Mouse (Mus musculus) embryonic facial prominence, embryonic 15.5 days (tissue): ENCODE measurements around the gene Tmem37. TPM values are rescaled to one million over a fixed set of nuclear protein-coding genes. Genes with fewer than 3 reads are reported as not detected.

ENCODE experiments used
- ATAC-seq: fragments of 200-750 bp; cut with Nextera tagmentation; 2 replicates; pipeline ENCODE4 v1.8.0; 2017; ENCODE audit warnings: low read depth, moderate TSS enrichment; ENCODE audit not compliant: insufficient number of reproducible peaks, low FRiP score, low TSS enrichment
- H3K27ac ChIP-seq: fragments of 300-500 bp; sonication (generic); replicated peaks from 2 replicates; pipeline ENCODE4 v1.5.1; 2015; ENCODE audit warnings: mild to moderate bottlenecking, inconsistent platforms
- H3K27me3 ChIP-seq: fragments of 300-500 bp; sonication (generic); 2 replicates; pipeline ENCODE4 v1.6.1; 2015; ENCODE audit warnings: inconsistent platforms
- H3K36me3 ChIP-seq: fragments of 300-500 bp; sonication (generic); 2 replicates; pipeline ENCODE4 v1.6.1; 2015; ENCODE audit warnings: mild to moderate bottlenecking, inconsistent platforms
- H3K4me1 ChIP-seq: fragments of 300-500 bp; sonication (generic); 2 replicates; pipeline ENCODE4 v1.6.1; 2015; ENCODE audit warnings: inconsistent platforms
- H3K4me2 ChIP-seq: fragments of 300-500 bp; sonication (generic); replicated peaks from 2 replicates; pipeline ENCODE4 v1.6.1; 2015; ENCODE audit warnings: mild to moderate bottlenecking, inconsistent platforms
- H3K4me3 ChIP-seq: fragments of 300-500 bp; sonication (generic); replicated peaks from 2 replicates; pipeline ENCODE4 v1.5.1; 2015; ENCODE audit warnings: mild to moderate bottlenecking, inconsistent platforms
- H3K9ac ChIP-seq: fragments of 300-500 bp; sonication (generic); 2 replicates; pipeline ENCODE4 v1.6.1; 2015; ENCODE audit warnings: inconsistent platforms
- H3K9me3 ChIP-seq: fragments of 300-500 bp; sonication (generic); replicated peaks from 2 replicates; pipeline ENCODE4 v1.6.1; 2016; ENCODE audit warnings: inconsistent platforms
- WGBS: fragments of 180-500 bp; shearing (Covaris S2); methylation state at CpG from one replicate; pipeline ENCODE4 v1.1.7; 2015; 5-methylcytosine and 5-hydroxymethylcytosine counted together
- polyA plus RNA-seq: library from polyadenylated mRNA; unstranded; fragments of >200 nt; fragmentation: Nextera tagmentation; extraction: Ambion mirVana; gene quantifications from 2 replicates; pipeline ENCODE4 v1.2.1, GENCODE M21; 2015

Gene Tmem37
- polyA plus RNA-seq, 1 experiment from 2014 or later: 11.4 TPM

DNA sequence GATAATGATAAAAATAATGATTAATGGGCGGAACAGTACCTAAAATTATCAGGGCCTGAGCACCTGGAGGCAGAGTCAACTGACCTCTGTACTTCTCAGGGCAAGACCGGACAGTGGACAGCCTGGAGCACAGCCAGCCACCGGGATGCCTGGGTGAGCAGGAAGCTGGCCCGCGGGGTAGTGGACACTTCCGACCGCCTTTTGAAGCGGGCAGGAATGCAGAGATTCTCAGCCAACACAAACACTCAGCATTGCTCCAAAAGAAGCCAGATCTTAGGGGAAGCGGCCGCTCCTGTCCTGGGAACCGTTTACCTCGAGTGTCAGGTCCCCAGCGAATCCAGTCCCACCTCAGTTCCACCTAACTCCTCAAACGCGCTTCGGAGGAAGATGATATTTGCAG, 974 bp downstream of the Tmem37 start:
- H3K4me3 ChIP-seq: peak overlapping the region; percentile 41
- no peak for ATAC-seq
- peak overlapping the region; percentile 75 for H3K4me2 ChIP-seq
- H3K9me3 ChIP-seq: no peaks in the 10 kb centered on the region
- peaks cover 18% of the 10 kb centered on the region for H3K4me1 ChIP-seq
- H3K27ac ChIP-seq: no peak overlapping the region
- peaks cover 35% of the 10 kb centered on the region for H3K27me3 ChIP-seq
- no peaks in the 10 kb centered on the region for H3K36me3 ChIP-seq
- WGBS: 10% methylated on average over 16 of the region's 16 CpGs
- H3K9ac ChIP-seq: no peak overlapping the region

DNA sequence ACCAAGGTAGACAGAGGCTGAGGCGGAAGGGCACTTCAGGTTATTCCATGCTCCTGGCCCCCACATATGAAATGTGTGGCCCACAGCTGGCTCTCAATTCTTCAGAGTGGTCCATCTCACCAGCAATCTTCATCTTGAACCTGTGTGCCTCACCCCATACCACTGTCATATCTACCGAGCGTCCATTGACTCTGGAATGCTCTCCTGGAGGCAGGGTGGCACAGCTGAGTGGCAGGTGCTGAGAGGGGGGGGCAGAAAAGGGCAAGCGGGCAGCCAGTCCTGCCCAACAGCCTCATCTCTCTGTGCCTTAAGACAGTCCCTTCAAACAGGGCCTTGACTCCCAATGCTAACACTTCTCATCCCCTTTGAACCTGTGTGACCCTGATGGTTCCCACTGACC, 2.7 kb downstream of the Tmem37 start:
- peaks cover 35% of the 10 kb centered on the region for H3K27me3 ChIP-seq
- no peak overlapping the region for H3K9ac ChIP-seq
- no peaks in the 10 kb centered on the region for H3K36me3 ChIP-seq
- H3K4me2 ChIP-seq: no peak overlapping the region
- H3K4me1 ChIP-seq: peaks cover 18% of the 10 kb centered on the region
- no peak overlapping the region for H3K4me3 ChIP-seq
- H3K27ac ChIP-seq: no peak overlapping the region
- no peak for ATAC-seq
- 77% methylated on average over 4 of the region's 4 CpGs for WGBS
- no peaks in the 10 kb centered on the region for H3K9me3 ChIP-seq

GRCm38 (mm10) chr1:120070168-120070567, 3.7 kb downstream of the Tmem37 start:
- no peak overlapping the region for H3K4me3 ChIP-seq
- H3K4me1 ChIP-seq: peaks cover 18% of the 10 kb centered on the region
- no peaks in the 10 kb centered on the region for H3K36me3 ChIP-seq
- peaks cover 35% of the 10 kb centered on the region for H3K27me3 ChIP-seq
- no peak overlapping the region for H3K9ac ChIP-seq
- no peak overlapping the region for H3K27ac ChIP-seq
- no peaks in the 10 kb centered on the region for H3K9me3 ChIP-seq
- WGBS: 65% methylated on average over 6 of the region's 6 CpGs
- H3K4me2 ChIP-seq: no peak overlapping the region
- ATAC-seq: no peak

DNA sequence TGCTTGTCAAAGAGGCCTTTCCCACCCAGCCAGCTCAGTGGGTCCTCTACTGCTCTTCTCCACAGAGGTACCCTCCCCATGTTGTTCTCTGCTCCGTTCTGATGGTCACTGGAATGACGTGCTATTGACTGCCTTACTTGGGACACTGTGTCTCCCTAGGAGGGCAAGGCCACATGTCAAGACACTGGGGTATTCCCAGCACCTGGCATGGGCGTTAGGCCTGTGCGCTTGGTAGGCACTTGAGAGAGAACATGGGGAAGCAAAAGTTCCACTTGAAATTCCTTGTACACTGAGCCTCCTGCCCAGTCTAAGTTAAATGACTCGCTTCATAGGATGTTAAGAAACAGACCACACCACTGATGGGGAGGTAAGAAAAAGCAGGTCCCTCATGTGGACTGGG, 4.8 kb downstream of the Tmem37 start:
- Histone ChIP-seq H3K4me2 (no peak overlapping the region), H3K4me3 (no peak overlapping the region), H3K9ac (no peak overlapping the region), H3K27ac (no peak overlapping the region), H3K36me3 (no peaks in the 10 kb centered on the region), H3K9me3 (no peaks in the 10 kb centered on the region), H3K27me3 (peaks cover 25% of the 10 kb centered on the region), H3K4me1 (peaks cover 15% of the 10 kb centered on the region)
- ATAC-seq: no peak
- WGBS: 75% methylated on average over 5 of the region's 5 CpGs

GRCm38 (mm10) chr1:120066625-120067024, 7.2 kb downstream of the Tmem37 start:
- H3K27ac ChIP-seq: no peak overlapping the region
- peaks cover 2% of the 10 kb centered on the region; the same call in 1 of the 2 replicates for H3K27me3 ChIP-seq
- no peak overlapping the region for H3K9ac ChIP-seq
- H3K9me3 ChIP-seq: no peaks in the 10 kb centered on the region
- H3K4me2 ChIP-seq: no peak overlapping the region
- no peak for ATAC-seq
- no peaks in the 10 kb centered on the region for H3K36me3 ChIP-seq
- WGBS: 75% methylated on average over 3 of the region's 3 CpGs
- H3K4me3 ChIP-seq: no peak overlapping the region
- H3K4me1 ChIP-seq: no peaks in the 10 kb centered on the region

DNA sequence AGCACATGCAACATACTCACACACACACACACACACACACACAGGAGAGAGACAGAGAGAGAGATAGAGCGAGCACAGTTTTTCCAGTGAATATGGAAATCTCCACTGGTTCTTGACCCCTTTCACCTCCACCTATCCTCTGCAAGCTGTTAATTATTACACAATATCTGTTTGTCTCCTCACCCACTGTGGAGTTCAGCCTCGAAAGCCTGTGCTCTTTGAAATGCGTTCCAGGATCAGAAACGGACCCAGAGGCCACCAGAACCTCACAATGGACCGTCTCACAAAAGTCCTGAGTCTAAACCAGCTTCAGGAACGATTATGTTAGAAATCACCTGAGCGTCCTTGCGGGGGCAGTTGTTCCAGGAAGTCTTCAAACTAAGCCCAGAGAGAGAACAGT, 7.7 kb downstream of the Tmem37 start:
- no peaks in the 10 kb centered on the region for H3K4me1 ChIP-seq
- H3K36me3 ChIP-seq: no peaks in the 10 kb centered on the region
- no peaks in the 10 kb centered on the region for H3K9me3 ChIP-seq
- no peak overlapping the region for H3K9ac ChIP-seq
- 83% methylated on average over 8 of the region's 8 CpGs for WGBS
- no peaks in the 10 kb centered on the region for H3K27me3 ChIP-seq
- no peak overlapping the region for H3K4me3 ChIP-seq
- ATAC-seq: no peak
- H3K4me2 ChIP-seq: no peak overlapping the region
- no peak overlapping the region for H3K27ac ChIP-seq

DNA sequence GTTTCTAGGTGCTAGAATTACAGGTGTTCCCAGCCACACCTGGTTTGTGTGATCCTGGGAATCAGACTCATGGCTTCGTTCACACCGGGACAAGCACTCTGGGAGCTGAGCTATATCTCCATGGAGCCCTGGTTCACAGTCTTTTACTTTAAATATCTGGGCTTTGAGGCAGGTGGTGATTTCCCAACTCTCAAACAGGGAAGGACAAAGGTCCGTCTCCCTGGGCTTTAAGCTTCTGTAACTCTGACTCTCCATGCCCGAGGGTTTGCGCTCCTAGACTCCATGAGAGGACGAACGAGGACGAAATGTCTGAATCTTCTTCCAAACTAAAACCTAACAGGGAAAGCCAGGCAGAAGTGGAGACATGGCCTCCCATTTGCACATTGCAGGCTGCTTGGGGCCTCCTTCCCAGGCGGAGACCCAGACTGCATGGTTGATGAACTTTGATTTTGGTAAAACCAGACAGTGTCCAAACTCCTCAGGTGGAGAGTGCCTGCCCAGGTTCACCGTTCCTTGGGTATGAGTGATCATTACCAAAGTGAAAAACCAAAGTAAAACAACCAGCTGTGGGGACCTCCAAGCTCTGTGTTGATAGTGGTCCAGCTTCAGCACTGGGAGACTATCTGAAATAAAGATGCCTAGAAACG, 9.7 kb downstream of the Tmem37 start:
- no peak overlapping the region for H3K27ac ChIP-seq
- H3K27me3 ChIP-seq: no peaks in the 10 kb centered on the region
- H3K9ac ChIP-seq: no peak overlapping the region
- no peak overlapping the region for H3K4me2 ChIP-seq
- ATAC-seq: no peak
- no peaks in the 10 kb centered on the region for H3K36me3 ChIP-seq
- H3K9me3 ChIP-seq: no peaks in the 10 kb centered on the region
- no peak overlapping the region for H3K4me3 ChIP-seq
- WGBS: 87% methylated on average over 11 of the region's 11 CpGs
- no peaks in the 10 kb centered on the region for H3K4me1 ChIP-seq

DNA sequence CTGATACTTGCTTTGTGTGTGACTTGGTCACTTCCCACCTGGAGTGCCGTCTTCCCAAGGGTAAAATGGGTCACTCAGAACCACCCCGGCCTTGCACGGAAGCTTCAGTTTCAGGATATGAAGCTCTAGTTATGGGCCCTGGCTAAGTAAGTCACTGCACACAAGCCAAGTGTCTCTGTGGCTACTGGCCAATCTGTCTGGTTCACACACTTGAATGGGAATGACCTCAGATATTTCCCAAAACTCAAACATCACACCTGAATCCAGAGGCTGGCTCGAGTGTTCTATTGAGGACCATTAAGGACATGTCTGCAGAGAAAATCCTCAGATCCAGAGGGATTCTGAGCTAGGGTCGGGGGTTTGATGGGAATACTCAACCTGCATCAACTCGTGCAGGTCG, 11.6 kb downstream of the Tmem37 start:
- Histone ChIP-seq H3K27me3 (no peaks in the 10 kb centered on the region), H3K36me3 (no peaks in the 10 kb centered on the region), H3K4me1 (peaks cover 4% of the 10 kb centered on the region; the same call in 1 of the 2 replicates), H3K9me3 (no peaks in the 10 kb centered on the region), H3K4me2 (no peak overlapping the region), H3K9ac (no peak overlapping the region), H3K4me3 (no peak overlapping the region), H3K27ac (no peak overlapping the region)
- no peak for ATAC-seq
- 88% methylated on average over 7 of the region's 7 CpGs for WGBS

- no peaks in the 10 kb centered on the region for H3K9me3 ChIP-seq
- H3K4me3 ChIP-seq: no peak overlapping the region
- no peak for ATAC-seq
- H3K9ac ChIP-seq: no peak overlapping the region
- H3K4me2 ChIP-seq: no peak overlapping the region
- peaks cover 9% of the 10 kb centered on the region; the same call in 1 of the 2 replicates for H3K4me1 ChIP-seq
- H3K27me3 ChIP-seq: no peaks in the 10 kb centered on the region
- H3K36me3 ChIP-seq: no peaks in the 10 kb centered on the region
- H3K27ac ChIP-seq: no peak overlapping the region
- 60% methylated on average over 5 of the region's 5 CpGs for WGBS
These were observed 13.2 kb downstream of the Tmem37 start for GRCm38 (mm10) chr1:120060687-120061086.

- no peak for ATAC-seq
- Histone ChIP-seq H3K36me3 (no peaks in the 10 kb centered on the region), H3K4me2 (no peak overlapping the region), H3K4me1 (peaks cover 9% of the 10 kb centered on the region; the same call in 1 of the 2 replicates), H3K9me3 (no peaks in the 10 kb centered on the region), H3K27me3 (no peaks in the 10 kb centered on the region), H3K9ac (no peak overlapping the region), H3K27ac (no peak overlapping the region), H3K4me3 (no peak overlapping the region)
- 58% methylated on average over 8 of the region's 8 CpGs for WGBS
These were observed 16.0 kb downstream of the Tmem37 start for GRCm38 (mm10) chr1:120057674-120058430.

DNA sequence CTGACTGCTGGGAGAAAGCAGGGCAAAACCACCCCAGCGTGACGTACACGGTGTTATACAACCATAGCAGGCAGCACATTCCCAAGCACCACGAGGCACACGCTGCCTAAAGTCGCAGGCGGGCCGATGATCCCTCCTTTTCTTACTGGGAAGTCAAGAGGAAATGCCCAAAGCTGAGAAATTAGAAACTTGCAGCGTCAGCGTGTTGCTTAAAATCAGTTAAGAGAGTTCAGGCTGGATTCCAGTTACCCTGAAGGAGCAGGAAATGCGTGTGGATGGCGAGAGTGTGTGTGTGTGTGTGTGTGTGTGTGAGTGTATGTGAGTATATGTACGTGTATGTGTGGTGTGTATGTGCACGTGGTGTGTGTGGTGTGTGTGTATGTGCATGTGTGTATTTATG, 16.8 kb downstream of the Tmem37 start:
- no peaks in the 10 kb centered on the region for H3K9me3 ChIP-seq
- H3K27me3 ChIP-seq: no peaks in the 10 kb centered on the region
- no peak overlapping the region for H3K27ac ChIP-seq
- H3K9ac ChIP-seq: no peak overlapping the region
- peaks cover 9% of the 10 kb centered on the region; the same call in 1 of the 2 replicates for H3K4me1 ChIP-seq
- H3K36me3 ChIP-seq: no peaks in the 10 kb centered on the region
- WGBS: 30% methylated on average over 14 of the region's 14 CpGs
- no peak overlapping the region for H3K4me2 ChIP-seq
- ATAC-seq: no peak; the same call in 1 of the 2 replicates
- no peak overlapping the region for H3K4me3 ChIP-seq
